ENCODE assay signal across 8 mouse cellular contexts in the genomic region with DNA sequence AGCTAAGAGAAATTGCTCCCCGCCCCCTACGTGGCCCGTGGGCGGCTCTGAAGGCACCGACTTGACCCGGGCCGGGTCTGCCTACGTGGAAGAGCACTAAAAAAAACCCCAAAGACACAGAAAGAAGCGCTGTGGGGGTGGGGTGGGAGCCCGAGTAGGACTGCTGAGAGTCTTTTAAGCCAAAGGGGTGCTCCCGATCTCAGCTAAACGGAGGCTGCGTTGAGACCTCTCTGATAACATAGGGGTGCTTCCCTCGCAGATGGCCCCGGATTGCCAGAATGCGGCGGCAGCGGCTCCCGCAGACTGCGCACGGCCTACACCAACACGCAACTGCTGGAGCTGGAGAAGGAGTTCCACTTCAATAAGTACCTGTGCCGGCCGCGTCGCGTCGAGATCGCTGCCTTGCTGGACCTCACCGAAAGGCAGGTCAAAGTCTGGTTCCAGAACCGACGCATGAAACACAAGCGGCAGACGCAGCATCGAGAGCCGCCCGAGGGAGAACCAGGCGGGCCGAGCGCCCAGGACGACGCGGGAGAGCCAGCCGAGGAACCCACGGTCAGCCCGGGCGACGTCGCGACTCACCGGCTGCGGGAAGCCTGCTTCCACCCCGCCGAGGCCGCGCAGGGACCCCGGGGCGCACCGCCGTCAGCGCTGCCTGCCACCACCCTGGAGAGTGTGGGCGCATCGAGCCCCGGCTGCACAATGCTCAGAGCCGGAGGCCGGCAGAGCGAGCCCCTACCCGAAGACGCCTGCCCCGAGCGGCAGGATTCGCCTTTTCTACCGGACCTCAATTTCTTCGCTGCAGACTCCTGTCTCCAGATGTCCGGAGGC. TPM values are rescaled to one million over a fixed set of nuclear protein-coding genes. Genes with fewer than 3 reads are reported as not detected.
DNase-seq lines count a peak whose midpoint lies in the region; ATAC-seq and TF ChIP-seq lines count a peak whose summit lies in the region.

No protein-coding gene starts in this region.

- H3K9ac ChIP-seq in ES-E14 (ENCODE audit: insufficient read depth, low read depth, low read length, poor library complexity, severe bottlenecking), result peak overlapping the region; percentile 48; the same call in 1 of the 2 replicates

- DNase-seq in adrenal gland, adult 18-20 months (ENCODE audit: low spot score in 2 of 2), result peak; percentile 57 to 69
- DNase-seq in adrenal gland, postnatal 4 days (ENCODE audit: low spot score in 2 of 2), result no peak
- no peak for DNase-seq in ES-E14 (ENCODE audit: low read depth, low spot score)
- peak; percentile 85 for DNase-seq in heart, embryonic 10.5 days (ENCODE audit: low spot score)
- peak; percentile 74 to 80 for DNase-seq in kidney, adult 8-10 months
- DNase-seq in lung, postnatal 14 days, result peak; percentile 37
- no peak for DNase-seq in left cerebral cortex, adult 9 months (ENCODE audit: low spot score in 2 of 2)

- H3K27me3 ChIP-seq in heart, embryonic 10.5 days (ENCODE audit: insufficient read depth, poor library complexity, severe bottlenecking), result peaks cover 93% of the 10 kb centered on the region

- peaks cover 0 to 5% of the 10 kb centered on the region in 2 experiments; a peak in 1 of 4 replicates for H3K4me1 ChIP-seq in ES-E14 (ENCODE audit: control insufficient read depth in 2 of 2, insufficient read depth in 2 of 2, low read length in 2 of 2, poor library complexity in 1 of 2)
- H3K4me1 ChIP-seq in heart, embryonic 10.5 days, result peaks cover 56% of the 10 kb centered on the region

- no peaks in the 10 kb centered on the region for H3K36me3 ChIP-seq in ES-E14 (ENCODE audit: control insufficient read depth, insufficient read depth, low read length, poor library complexity, severe bottlenecking)
- H3K36me3 ChIP-seq in heart, embryonic 10.5 days, result no peaks in the 10 kb centered on the region

- no peaks in the 10 kb centered on the region for H3K9me3 ChIP-seq in ES-E14 (ENCODE audit: control insufficient read depth, insufficient read depth, low read depth, low read length)
- H3K9me3 ChIP-seq in heart, embryonic 10.5 days, result no peaks in the 10 kb centered on the region

- in situ Hi-C loops in ES-E14 (cut with MboI; ENCODE audit: low sequenced_read_pairs in 2 of 2, unreplicated experiment in 2 of 2), result loop anchor here in 1 of 2 experiments (10.0 kb wide), 1 partner anchor 58 kb away; the partner anchor contains the start of gene Hoxb6

- no peak for ATAC-seq in monocyte, adult 5-6 weeks (replicated peaks; ENCODE audit: insufficient number of reproducible peaks, low FRiP score, low TSS enrichment, poor library complexity, severe bottlenecking)

- peak overlapping the region; percentile 18 to 42; a peak in 3 of 4 replicates for H3K4me3 ChIP-seq in ES-E14 (ENCODE audit: insufficient read depth in 1 of 2, low read depth in 1 of 2, low read length in 2 of 2, poor library complexity in 1 of 2, severe bottlenecking in 1 of 2)
- H3K4me3 ChIP-seq in heart, embryonic 10.5 days, result peak overlapping the region; percentile 78

- under 1% methylated on average over 75 of the region's 75 CpGs for WGBS in heart, embryonic 10.5 days

- H3K27ac ChIP-seq in ES-E14 (ENCODE audit: insufficient read depth, low read depth, low read length, poor library complexity, severe bottlenecking), result no peak overlapping the region
- peak overlapping the region; percentile 95 for H3K27ac ChIP-seq in heart, embryonic 10.5 days

TF ChIP-seq in ES-E14, 5 proteins besides CTCF, POLR2A, EP300 and RAD21:
- TF ChIP-seq MAFK (IDR thresholded peaks at IDR 0.05; ENCODE audit: insufficient read depth, low read depth, low read length) (no peak), CHD2 (IDR thresholded peaks at IDR 0.05; ENCODE audit: low read depth, low read length) (no peak), ZNF384 (IDR thresholded peaks at IDR 0.05; ENCODE audit: low read depth, low read length) (no peak), ZC3H11A (IDR thresholded peaks at IDR 0.05; ENCODE audit: borderline replicate concordance, low read depth, low read length) (no peak), HCFC1 (IDR thresholded peaks at IDR 0.05; ENCODE audit: borderline replicate concordance, insufficient read depth, low read length) (no peak)

RNA-seq across cellular contexts. Expression of gene Hoxb2, which starts 2.6 kb away (rescaled TPM):
- 10 to 100 TPM; 17.1 to 21.5 TPM for total RNA-seq in adrenal gland, adult 18-20 months (2021)
- 10 to 100 TPM; 21.0 to 26.0 TPM for total RNA-seq in adrenal gland, postnatal 4 days (2021)
- total RNA-seq in ES-E14 (2012; rRNA removed), result 0.62 TPM in 1 of 2 replicates, not detected in the other
- polyA plus RNA-seq in heart, embryonic 10.5 days (2016; fragmentation: Nextera tagmentation; extraction: Ambion mirVana), result 5.7 and 27.6 TPM in 2 replicates
- total RNA-seq in monocyte, adult 5-6 weeks (2017), result not detected in 3 replicates

RNA-seq across cellular contexts. Expression of gene Hoxb1, which starts 12.6 kb away (rescaled TPM):
- not detected for total RNA-seq in adrenal gland, adult 18-20 months (2021)
- not detected for total RNA-seq in adrenal gland, postnatal 4 days (2021)
- 0.37 and 0.49 TPM in 2 replicates for total RNA-seq in ES-E14 (2012; rRNA removed)
- 0.20 and 3.3 TPM in 2 replicates for polyA plus RNA-seq in heart, embryonic 10.5 days (2016; fragmentation: Nextera tagmentation; extraction: Ambion mirVana)
- not detected in 3 replicates for total RNA-seq in monocyte, adult 5-6 weeks (2017)

RNA-seq across cellular contexts. Expression of gene Hoxb3, which starts 29.8 kb away (rescaled TPM):
- total RNA-seq in adrenal gland, adult 18-20 months (2021), result 10 to 100 TPM; 17.2 to 20.7 TPM
- 10 to 100 TPM; 40.5 to 44.5 TPM for total RNA-seq in adrenal gland, postnatal 4 days (2021)
- 0.54 TPM in 1 of 2 replicates, not detected in the other for total RNA-seq in ES-E14 (2012; rRNA removed)
- polyA plus RNA-seq in heart, embryonic 10.5 days (2016; fragmentation: Nextera tagmentation; extraction: Ambion mirVana), result 0.42 and 1.8 TPM in 2 replicates
- total RNA-seq in monocyte, adult 5-6 weeks (2017), result 1.4 to 2.1 TPM (median 1.8 TPM) in 3 replicates

RNA-seq across cellular contexts. Expression of gene Hoxb4, which starts 34.8 kb away (rescaled TPM):
- 10 to 100 TPM; 16.3 to 22.1 TPM for total RNA-seq in adrenal gland, adult 18-20 months (2021)
- total RNA-seq in adrenal gland, postnatal 4 days (2021), result 10 to 100 TPM; 19.8 to 22.0 TPM
- total RNA-seq in ES-E14 (2012; rRNA removed), result 0.21 and 1.2 TPM in 2 replicates
- 0.31 and 2.0 TPM in 2 replicates for polyA plus RNA-seq in heart, embryonic 10.5 days (2016; fragmentation: Nextera tagmentation; extraction: Ambion mirVana)
- 4.7 to 6.6 TPM (median 5.2 TPM) in 3 replicates for total RNA-seq in monocyte, adult 5-6 weeks (2017)

RNA-seq across cellular contexts. Expression of gene Hoxb5, which starts 49.8 kb away (rescaled TPM):
- total RNA-seq in adrenal gland, adult 18-20 months (2021), result 10 to 100 TPM; 11.6 to 27.3 TPM
- 10 to 100 TPM; 26.5 to 27.8 TPM for total RNA-seq in adrenal gland, postnatal 4 days (2021)
- 0.09 and 0.16 TPM in 2 replicates for total RNA-seq in ES-E14 (2012; rRNA removed)
- 1.0 and 5.2 TPM in 2 replicates for polyA plus RNA-seq in heart, embryonic 10.5 days (2016; fragmentation: Nextera tagmentation; extraction: Ambion mirVana)
- not detected in 3 replicates for total RNA-seq in monocyte, adult 5-6 weeks (2017)

Comparison
In these comparisons a context has a peak if more than half of its experiments do, and no peak if none do; other contexts are left out.
1. DNase-seq: peak in adrenal gland, adult 18-20 months (2 of 2), heart, embryonic 10.5 days (single experiment), kidney, adult 8-10 months (2 of 2) and lung, postnatal 14 days (single experiment); none in adrenal gland, postnatal 4 days (0 of 2), ES-E14 (single experiment) and left cerebral cortex, adult 9 months (0 of 2).
2. RNA of gene Hoxb2, which starts 2.6 kb away (total RNA-seq): 21.0 to 26.0 TPM in adrenal gland, postnatal 4 days and 17.1 to 21.5 TPM in adrenal gland, adult 18-20 months; 0.62 TPM in ES-E14 and not detected in monocyte, adult 5-6 weeks; every median in the first group is over 10 times any median in the second.